Mouse (Mus musculus): ENCODE results near the gene Scml4. TPM values are rescaled to one million over a fixed set of nuclear protein-coding genes. Genes with fewer than 3 reads are reported as not detected.

Scml4 gene
- polyA plus RNA-seq, 1 experiment from 2014 or later: 1.4 TPM

DNA sequence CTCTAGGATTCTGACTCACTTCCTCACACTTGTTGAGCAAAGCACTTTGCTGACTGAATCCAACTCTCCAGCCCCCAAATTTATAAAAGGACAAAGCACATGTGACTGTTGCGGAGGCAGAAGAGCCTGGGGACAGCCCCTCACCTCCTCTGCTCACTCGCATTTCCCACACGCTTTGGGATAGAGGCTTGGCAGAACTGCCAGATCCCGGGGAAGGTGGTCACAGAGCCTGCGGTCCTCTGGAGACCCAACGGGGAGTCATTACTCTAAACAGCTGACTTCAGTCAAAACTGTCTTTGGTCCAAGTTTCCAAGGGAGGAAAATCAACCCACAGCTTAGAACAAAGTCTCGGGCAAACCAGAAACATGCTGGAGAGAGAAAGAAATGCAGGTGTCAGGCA lies 79.5 kb downstream of the Scml4 start:
- Histone ChIP-seq H3K9me3 (ENCODE audit: control insufficient read depth, low read length) (no peaks in the 10 kb centered on the region), H3K27ac (ENCODE audit: low read depth, low read length) (no peak overlapping the region), H3K4me3 (ENCODE audit: low read depth, low read length) (no peak overlapping the region), H3K36me3 (ENCODE audit: control insufficient read depth, insufficient read depth, low read length) (no peaks in the 10 kb centered on the region), H3K4me1 (replicated peaks; ENCODE audit: control insufficient read depth, insufficient read depth, low read length) (0 out of 2 replicates have a peak, but pooled peaks cover 3% of the 10 kb centered on the region), H3K27me3 (ENCODE audit: control insufficient read depth, insufficient read depth, low read length) (no peaks in the 10 kb centered on the region), H3K9ac (ENCODE audit: low read length) (no peak overlapping the region), H3K4me2 (ENCODE audit: low read depth, low read length, severe bottlenecking) (no peak overlapping the region)
- peak; percentile 32 for DNase-seq (ENCODE audit: low spot score)
- WGBS: 86% methylated on average over 7 of the region's 7 CpGs
- ATAC-seq (replicated peaks; ENCODE audit: low FRiP score): no peak

DNA sequence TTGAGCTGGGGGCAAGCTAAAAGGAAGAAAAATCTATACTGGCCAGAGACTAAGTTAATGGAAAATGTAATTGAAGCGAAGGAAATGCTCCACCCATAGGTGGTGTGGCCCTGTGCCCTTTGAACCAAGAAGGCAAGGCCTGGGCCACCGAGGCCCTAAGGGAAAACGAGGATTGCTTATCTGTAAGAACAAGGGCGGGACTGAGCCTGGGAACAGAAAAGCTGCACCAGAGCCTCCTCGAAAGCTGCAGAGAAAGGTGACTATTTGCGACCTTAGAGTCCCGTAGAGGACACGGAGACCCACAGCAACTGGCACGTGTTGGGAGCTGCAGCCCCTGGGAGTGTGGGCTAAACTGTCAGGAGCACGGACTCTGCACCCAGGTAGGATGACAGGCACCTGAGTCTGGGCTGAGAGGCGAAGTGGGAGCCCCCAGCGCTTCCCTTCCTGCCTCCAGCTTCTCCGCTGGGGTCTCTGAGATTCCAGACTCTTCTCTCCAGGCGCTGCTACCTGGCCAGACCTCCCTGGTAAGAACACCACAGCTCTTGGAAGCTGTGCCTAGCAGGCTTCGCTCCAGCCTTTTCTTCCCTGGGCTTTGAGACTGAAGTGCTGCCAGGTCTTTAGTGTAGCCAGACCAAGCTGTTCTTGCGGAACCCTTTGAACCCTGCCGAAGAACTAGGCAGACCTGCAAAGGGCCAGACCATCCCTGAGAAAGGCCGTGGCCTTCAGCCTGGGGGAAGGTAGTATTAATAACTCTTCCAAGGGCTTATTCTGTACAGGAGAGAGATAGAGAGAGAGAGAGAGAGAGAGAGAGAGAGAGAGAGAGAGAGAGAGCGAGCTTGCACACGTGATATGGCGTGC lies 80.3 kb downstream of the Scml4 start:
- DNase-seq (ENCODE audit: low spot score) (no peak), ATAC-seq (replicated peaks; ENCODE audit: low FRiP score) (no peak)
- Histone ChIP-seq H3K4me1 (replicated peaks; ENCODE audit: control insufficient read depth, insufficient read depth, low read length) (0 out of 2 replicates have a peak, but pooled peaks cover 3% of the 10 kb centered on the region), H3K4me3 (ENCODE audit: low read depth, low read length) (no peak overlapping the region), H3K9me3 (ENCODE audit: control insufficient read depth, low read length) (no peaks in the 10 kb centered on the region), H3K9ac (ENCODE audit: low read length) (no peak overlapping the region), H3K27ac (ENCODE audit: low read depth, low read length) (no peak overlapping the region), H3K27me3 (ENCODE audit: control insufficient read depth, insufficient read depth, low read length) (no peaks in the 10 kb centered on the region), H3K4me2 (ENCODE audit: low read depth, low read length, severe bottlenecking) (no peak overlapping the region), H3K36me3 (ENCODE audit: control insufficient read depth, insufficient read depth, low read length) (no peaks in the 10 kb centered on the region)
- 73% methylated on average over 21 of the region's 21 CpGs for WGBS

DNA sequence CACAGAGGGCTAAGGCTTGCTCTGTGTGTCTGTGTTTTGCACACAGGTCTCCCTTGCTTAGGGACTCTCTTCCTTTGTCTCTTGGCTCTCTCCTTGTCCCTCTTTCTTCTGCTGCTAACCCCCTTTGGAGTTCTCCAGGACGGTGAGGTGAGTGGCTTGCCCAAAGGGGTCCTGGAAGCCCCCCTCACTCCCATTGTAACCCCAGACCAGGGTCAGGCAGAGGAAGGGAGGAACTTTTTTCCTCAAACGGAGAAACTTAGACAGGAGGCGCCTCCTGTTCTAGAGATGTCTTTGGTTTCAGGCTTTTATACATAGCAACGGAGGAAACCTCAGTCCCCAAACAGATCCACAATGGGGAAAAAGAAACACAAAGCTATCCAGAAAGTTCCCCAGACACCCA lies 81.1 kb downstream of the Scml4 start:
- Histone ChIP-seq H3K4me2 (ENCODE audit: low read depth, low read length, severe bottlenecking) (no peak overlapping the region), H3K9me3 (ENCODE audit: control insufficient read depth, low read length) (no peaks in the 10 kb centered on the region), H3K4me1 (replicated peaks; ENCODE audit: control insufficient read depth, insufficient read depth, low read length) (0 out of 2 replicates have a peak, but pooled peaks cover 3% of the 10 kb centered on the region), H3K27ac (ENCODE audit: low read depth, low read length) (no peak overlapping the region), H3K9ac (ENCODE audit: low read length) (no peak overlapping the region), H3K4me3 (ENCODE audit: low read depth, low read length) (no peak overlapping the region), H3K36me3 (ENCODE audit: control insufficient read depth, insufficient read depth, low read length) (no peaks in the 10 kb centered on the region), H3K27me3 (ENCODE audit: control insufficient read depth, insufficient read depth, low read length) (no peaks in the 10 kb centered on the region)
- 78% methylated on average over 4 of the region's 4 CpGs for WGBS
- DNase-seq (ENCODE audit: low spot score) (peak; percentile 31), ATAC-seq (replicated peaks; ENCODE audit: low FRiP score) (no peak)

DNA sequence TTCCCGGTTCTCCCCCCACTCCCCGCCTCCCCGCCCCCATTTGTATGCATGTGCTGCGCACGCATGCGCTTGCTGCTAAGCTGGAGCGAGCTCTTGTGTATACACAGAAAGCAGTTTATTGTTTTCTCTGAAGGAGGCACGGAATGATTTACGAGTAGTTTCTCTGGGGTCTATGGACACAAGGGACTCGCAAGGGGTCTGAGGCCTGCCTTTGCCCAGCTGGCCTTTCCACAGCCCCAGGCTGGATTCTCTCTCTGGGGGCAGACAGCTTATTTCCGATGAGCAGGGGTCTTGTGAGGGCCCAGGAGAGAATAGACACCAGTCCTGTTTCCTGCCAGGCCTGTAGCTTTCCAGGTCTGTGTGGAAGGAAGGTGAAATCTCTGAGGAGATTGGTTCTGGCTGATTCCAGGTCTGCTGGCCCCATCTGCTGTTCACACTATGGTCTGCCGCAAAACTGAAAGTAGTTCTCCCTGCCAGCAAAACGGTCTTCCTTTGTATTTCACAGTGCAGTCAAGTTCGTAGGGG lies 81.6 kb downstream of the Scml4 start:
- 0 out of 2 replicates have a peak, but pooled peaks cover 3% of the 10 kb centered on the region for H3K4me1 ChIP-seq (replicated peaks; ENCODE audit: control insufficient read depth, insufficient read depth, low read length)
- WGBS: 64% methylated on average over 14 of the region's 14 CpGs
- DNase-seq (ENCODE audit: low spot score) (peak; percentile 64), ATAC-seq (replicated peaks; ENCODE audit: low FRiP score) (0 out of 2 replicates have a peak, but pooled peaks have one; percentile 36)
- no peak overlapping the region for H3K4me3 ChIP-seq (ENCODE audit: low read depth, low read length)
- no peak overlapping the region for H3K27ac ChIP-seq (ENCODE audit: low read depth, low read length)
- no peaks in the 10 kb centered on the region for H3K36me3 ChIP-seq (ENCODE audit: control insufficient read depth, insufficient read depth, low read length)
- no peaks in the 10 kb centered on the region for H3K9me3 ChIP-seq (ENCODE audit: control insufficient read depth, low read length)
- H3K4me2 ChIP-seq (ENCODE audit: low read depth, low read length, severe bottlenecking): no peak overlapping the region
- 0 out of 2 replicates have a peak overlapping the region, but pooled peaks have one; percentile 17 for H3K9ac ChIP-seq (ENCODE audit: low read length)
- no peaks in the 10 kb centered on the region for H3K27me3 ChIP-seq (ENCODE audit: control insufficient read depth, insufficient read depth, low read length)

GRCm38 (mm10) chr10:42942300-42942699 lies 82.1 kb downstream of the Scml4 start:
- Histone ChIP-seq H3K27me3 (ENCODE audit: control insufficient read depth, insufficient read depth, low read length) (no peaks in the 10 kb centered on the region), H3K27ac (ENCODE audit: low read depth, low read length) (no peak overlapping the region), H3K4me2 (ENCODE audit: low read depth, low read length, severe bottlenecking) (no peak overlapping the region), H3K4me3 (ENCODE audit: low read depth, low read length) (no peak overlapping the region), H3K9ac (ENCODE audit: low read length) (no peak overlapping the region), H3K4me1 (replicated peaks; ENCODE audit: control insufficient read depth, insufficient read depth, low read length) (0 out of 2 replicates have a peak, but pooled peaks cover 3% of the 10 kb centered on the region), H3K36me3 (ENCODE audit: control insufficient read depth, insufficient read depth, low read length) (no peaks in the 10 kb centered on the region), H3K9me3 (ENCODE audit: control insufficient read depth, low read length) (no peaks in the 10 kb centered on the region)
- 89% methylated on average over 3 of the region's 3 CpGs for WGBS
- ATAC-seq (replicated peaks; ENCODE audit: low FRiP score): no peak
- peak; percentile 44 for DNase-seq (ENCODE audit: low spot score)

DNA sequence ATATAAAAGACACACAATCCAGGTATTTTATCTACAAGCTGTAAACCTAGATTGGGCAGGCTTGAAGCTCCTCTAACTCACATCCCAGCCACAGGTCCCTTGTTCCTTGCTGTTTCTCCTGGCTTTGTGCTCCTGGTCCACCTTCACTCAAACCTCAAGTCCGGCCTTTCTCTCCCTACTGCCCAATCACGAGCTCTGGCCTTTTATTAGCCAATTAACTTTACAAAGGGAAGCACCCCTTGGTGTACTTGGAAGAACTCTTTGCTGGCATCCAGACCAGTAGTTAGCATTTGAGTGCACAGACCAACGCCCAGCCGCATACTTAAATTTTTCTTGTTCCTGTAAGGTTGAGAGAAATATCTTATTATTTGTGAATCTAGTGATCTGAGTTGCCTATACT lies 85.1 kb downstream of the Scml4 start:
- ATAC-seq (replicated peaks; ENCODE audit: low FRiP score) (no peak), DNase-seq (ENCODE audit: low spot score) (peak; percentile 37)
- Histone ChIP-seq H3K9me3 (ENCODE audit: control insufficient read depth, low read length) (no peaks in the 10 kb centered on the region), H3K27me3 (ENCODE audit: control insufficient read depth, insufficient read depth, low read length) (no peaks in the 10 kb centered on the region), H3K4me3 (ENCODE audit: low read depth, low read length) (no peak overlapping the region), H3K27ac (ENCODE audit: low read depth, low read length) (no peak overlapping the region), H3K36me3 (ENCODE audit: control insufficient read depth, insufficient read depth, low read length) (no peaks in the 10 kb centered on the region), H3K9ac (ENCODE audit: low read length) (no peak overlapping the region), H3K4me1 (replicated peaks; ENCODE audit: control insufficient read depth, insufficient read depth, low read length) (0 out of 2 replicates have a peak, but pooled peaks cover 5% of the 10 kb centered on the region), H3K4me2 (ENCODE audit: low read depth, low read length, severe bottlenecking) (no peak overlapping the region)
- WGBS: 49% methylated on average over 4 of the region's 4 CpGs

DNA sequence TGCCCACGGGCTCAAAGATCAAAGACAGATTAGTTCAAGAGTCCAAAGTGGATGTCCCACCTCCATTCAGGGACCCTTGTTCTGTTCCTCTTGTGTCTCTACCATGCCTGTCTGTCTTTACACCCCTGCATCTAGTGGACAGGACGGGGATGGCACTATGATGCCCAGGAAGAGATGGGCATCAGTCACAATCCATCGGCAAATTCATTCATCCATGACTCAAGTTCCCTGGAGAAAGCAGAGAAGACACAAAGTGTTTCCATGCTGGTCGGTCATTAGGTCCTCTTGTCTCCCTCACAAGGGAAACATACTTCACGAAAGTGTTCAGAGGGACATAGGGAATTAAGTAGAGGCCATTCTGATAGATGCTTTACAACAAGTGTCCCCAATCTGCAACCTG lies 87.2 kb downstream of the Scml4 start:
- Histone ChIP-seq H3K4me2 (ENCODE audit: low read depth, low read length, severe bottlenecking) (no peak overlapping the region), H3K9ac (ENCODE audit: low read length) (no peak overlapping the region), H3K27me3 (ENCODE audit: control insufficient read depth, insufficient read depth, low read length) (no peaks in the 10 kb centered on the region), H3K9me3 (ENCODE audit: control insufficient read depth, low read length) (no peaks in the 10 kb centered on the region), H3K4me1 (replicated peaks; ENCODE audit: control insufficient read depth, insufficient read depth, low read length) (peaks cover 3% of the 10 kb centered on the region; the same call in 1 of the 2 replicates), H3K27ac (ENCODE audit: low read depth, low read length) (no peak overlapping the region), H3K36me3 (ENCODE audit: control insufficient read depth, insufficient read depth, low read length) (no peaks in the 10 kb centered on the region), H3K4me3 (ENCODE audit: low read depth, low read length) (no peak overlapping the region)
- WGBS: 90% methylated on average over 5 of the region's 5 CpGs
- DNase-seq (ENCODE audit: low spot score) (no peak), ATAC-seq (replicated peaks; ENCODE audit: low FRiP score) (no peak)

DNA sequence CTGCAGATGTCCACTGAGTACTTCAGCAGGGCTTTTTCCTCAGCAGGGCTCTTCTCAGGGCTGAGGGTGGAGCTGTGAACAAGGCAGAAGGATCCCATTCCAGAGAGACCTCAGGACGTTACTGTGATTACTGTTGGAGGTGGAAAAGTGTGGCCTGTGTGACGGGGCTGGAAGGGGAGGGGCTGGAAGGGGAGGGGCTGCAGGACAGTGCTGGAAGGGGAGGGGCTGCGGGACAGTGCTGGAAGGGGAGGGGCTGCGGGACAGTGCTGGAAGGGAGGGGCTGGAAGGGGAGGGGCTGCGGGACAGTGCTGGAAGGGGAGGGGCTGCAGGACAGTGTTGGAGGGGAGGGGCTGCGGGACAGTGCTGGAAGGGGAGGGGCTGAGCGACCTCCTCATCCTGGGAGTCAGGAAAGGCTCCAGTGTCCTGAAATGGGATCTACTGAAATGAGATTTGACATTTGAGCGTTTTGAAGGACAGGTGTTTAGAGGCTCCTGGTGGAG lies 90.1 kb downstream of the Scml4 start:
- Histone ChIP-seq H3K9ac (ENCODE audit: low read length) (no peak overlapping the region), H3K27ac (ENCODE audit: low read depth, low read length) (no peak overlapping the region)
- 4% methylated on average over 6 of the region's 8 CpGs for WGBS

More for the DNA sequence above, 90.1 kb downstream of the Scml4 start:
- Histone ChIP-seq H3K27me3 (ENCODE audit: control insufficient read depth, insufficient read depth, low read length) (no peaks in the 10 kb centered on the region), H3K4me2 (ENCODE audit: low read depth, low read length, severe bottlenecking) (peak overlapping the region; percentile 33; the same call in 1 of the 2 replicates), H3K4me3 (ENCODE audit: low read depth, low read length) (no peak overlapping the region), H3K4me1 (replicated peaks; ENCODE audit: control insufficient read depth, insufficient read depth, low read length) (peaks cover 3% of the 10 kb centered on the region; the same call in 1 of the 2 replicates), H3K9me3 (ENCODE audit: control insufficient read depth, low read length) (no peaks in the 10 kb centered on the region), H3K36me3 (ENCODE audit: control insufficient read depth, insufficient read depth, low read length) (no peaks in the 10 kb centered on the region)
- ATAC-seq (replicated peaks; ENCODE audit: low FRiP score): peak; percentile 86
- DNase-seq (ENCODE audit: low spot score): peak; percentile 79

Measured in forebrain, embryonic 11.5 days (tissue).